Mouse (Mus musculus) 3T3-L1 (cell line): Measurements from ENCODE around the gene Msl1.

Source experiments
- DNase-seq: peaks from one replicate; pipeline ENCODE4 v3.0.0-alpha.2; 2015; ENCODE audit warnings: low read depth, low spot score

The Msl1 gene

GRCm38 (mm10) chr11:98764091-98764490 lies 31.2 kb upstream of the Msl1 start:
- no peak for DNase-seq

- no peak for DNase-seq
These were observed 30.6 kb upstream of the Msl1 start for GRCm38 (mm10) chr11:98764746-98765145.

GRCm38 (mm10) chr11:98765421-98766309 lies 29.7 kb upstream of the Msl1 start:
- no peak for DNase-seq

GRCm38 (mm10) chr11:98766346-98766745 lies 29.0 kb upstream of the Msl1 start:
- DNase-seq = no peak

GRCm38 (mm10) chr11:98766816-98767215 lies 28.5 kb upstream of the Msl1 start:
- DNase-seq = no peak

GRCm38 (mm10) chr11:98767276-98767675 lies 28.0 kb upstream of the Msl1 start:
- DNase-seq = no peak

GRCm38 (mm10) chr11:98767713-98768112 lies 27.6 kb upstream of the Msl1 start:
- DNase-seq = no peak

GRCm38 (mm10) chr11:98768127-98769006 lies 26.9 kb upstream of the Msl1 start:
- DNase-seq = no peak

- no peak for DNase-seq
These were observed 26.0 kb upstream of the Msl1 start for GRCm38 (mm10) chr11:98769007-98769954.

- DNase-seq = no peak
These were observed 25.0 kb upstream of the Msl1 start for GRCm38 (mm10) chr11:98770096-98770975.

GRCm38 (mm10) chr11:98771131-98771530 lies 24.2 kb upstream of the Msl1 start:
- DNase-seq = no peak

- DNase-seq = no peak
These were observed 23.3 kb upstream of the Msl1 start for GRCm38 (mm10) chr11:98771844-98772525.

- peak; percentile 90 for DNase-seq
These were observed 22.6 kb upstream of the Msl1 start for GRCm38 (mm10) chr11:98772667-98773171.

- DNase-seq = peak; percentile 100
These were observed 21.6 kb upstream of the Msl1 start for GRCm38 (mm10) chr11:98773635-98774295.

GRCm38 (mm10) chr11:98774582-98775347 lies 20.6 kb upstream of the Msl1 start, which contains the start of gene Nr1d1:
Gene Nr1d1 (minus strand): TSS chr11:98775333.
- no peak for DNase-seq

GRCm38 (mm10) chr11:98775348-98776051 lies 19.8 kb upstream of the Msl1 start:
- peak; percentile 100 for DNase-seq

- DNase-seq = no peak
These were observed 19.1 kb upstream of the Msl1 start for GRCm38 (mm10) chr11:98776052-98776764.
